Mouse (Mus musculus): ENCODE measurements around the gene Ecel1. TPM values are rescaled to one million over a fixed set of nuclear protein-coding genes. Genes with fewer than 3 reads are reported as not detected.

The Ecel1 gene
- polyA plus RNA-seq (2017; shearing (Covaris generic)), result not detected

GRCm38 (mm10) chr1:87156199-87156587 lies at the start of gene Ecel1:
Ecel1 (minus strand) TSS chr1:87156521.

GRCm38 (mm10) chr1:87204465-87204864 lies 48.1 kb upstream of the Ecel1 start, which contains the start of gene Chrng:
Chrng (plus strand) TSS chr1:87204657.

GRCm38 (mm10) chr1:87190429-87190828 lies 34.1 kb upstream of the Ecel1 start, which contains the start of gene Chrnd:
Chrnd (plus strand) TSS chr1:87190607.

GRCm38 (mm10) chr1:87183013-87183412 lies 26.7 kb upstream of the Ecel1 start, which contains the start of gene Prss56:
Prss56 (plus strand) TSS chr1:87183313.

GRCm38 (mm10) chr1:87124673-87125072 lies 31.6 kb downstream of the Ecel1 start, which contains the start of gene Akp3:
Akp3 (plus strand) TSS chr1:87124973.

GRCm38 (mm10) chr1:87101411-87101810 lies 54.9 kb downstream of the Ecel1 start, which contains the start of gene Alpi:
Alpi (minus strand) TSS chr1:87101606.

Other genes with a start within 250 kb of the Ecel1 start
- gene Alppl2, start 66.6 kb downstream of the Ecel1 start, polyA plus RNA-seq (2017; shearing (Covaris generic)), result not detected
- gene Alpi, start 54.9 kb downstream of the Ecel1 start, polyA plus RNA-seq (2017; shearing (Covaris generic)), result not detected
- gene Akp3, start 31.5 kb downstream of the Ecel1 start, polyA plus RNA-seq (2017; shearing (Covaris generic)), result not detected
- not detected for gene Prss56, start 26.8 kb upstream of the Ecel1 start, polyA plus RNA-seq (2017; shearing (Covaris generic))
- gene Chrnd, start 34.1 kb upstream of the Ecel1 start, polyA plus RNA-seq (2017; shearing (Covaris generic)), result not detected
- gene Chrng, start 48.1 kb upstream of the Ecel1 start, polyA plus RNA-seq (2017; shearing (Covaris generic)), result not detected
- gene Eif4e2, start 57.4 kb upstream of the Ecel1 start, polyA plus RNA-seq (2017; shearing (Covaris generic)), result 169 TPM
- gene Efhd1, start 107.8 kb upstream of the Ecel1 start, polyA plus RNA-seq (2017; shearing (Covaris generic)), result not detected
- gene Gigyf2, start 170.5 kb upstream of the Ecel1 start, polyA plus RNA-seq (2017; shearing (Covaris generic)), result 66.0 TPM
- gene Kcnj13, start 238.2 kb upstream of the Ecel1 start, polyA plus RNA-seq (2017; shearing (Covaris generic)), result not detected